ENCODE assay signal across 20 mouse cellular contexts in genomic region chr6:91965060-91965459, GRCm38 (mm10). TPM values are rescaled to one million over a fixed set of nuclear protein-coding genes. Genes with fewer than 3 reads are reported as not detected.
"Had no signal": no experiment of that assay in that cellular context is flagged by ENCODE, and none has a peak within 500 bp of the region (broad histone marks: within the 10 kb centered on the region; RNA-seq: fewer than 3 reads in every experiment).

No protein-coding gene starts in this region.

- H3K4me3 ChIP-seq: liver, embryonic 15.5 days; lung, embryonic 15.5 days; megakaryocyte, embryonic 14.5 days; midbrain, embryonic 13.5 days; midbrain, embryonic 15.5 days; neural tube, embryonic 13.5 days; neural tube, embryonic 15.5 days had no signal

- H3K36me3 ChIP-seq: liver, embryonic 15.5 days; lung, embryonic 15.5 days; midbrain, embryonic 13.5 days; midbrain, embryonic 15.5 days; neural tube, embryonic 13.5 days; neural tube, embryonic 15.5 days had no signal

- H3K4me2 ChIP-seq: liver, embryonic 15.5 days; lung, embryonic 15.5 days; midbrain, embryonic 11.5 days; midbrain, embryonic 13.5 days; midbrain, embryonic 15.5 days; neural tube, embryonic 13.5 days; neural tube, embryonic 15.5 days had no signal

- H3K27me3 ChIP-seq: liver, embryonic 15.5 days; lung, embryonic 15.5 days; midbrain, embryonic 13.5 days; midbrain, embryonic 15.5 days; neural tube, embryonic 13.5 days; neural tube, embryonic 15.5 days had no signal

- DNase-seq: liver, postnatal 0 days; lung, adult 2 months; lung, postnatal 14 days; lung, postnatal 36 days; right cerebral cortex, postnatal 25 days; right cerebral cortex, postnatal 4 days; spleen, adult 18-20 months; thymus, adult 18-20 months; thymus, postnatal 14 days; thymus, postnatal 36 days had no signal

RNA-seq across cellular contexts. Expression of gene Fgd5, which starts 13.6 kb away (rescaled TPM):
- total RNA-seq: monocyte, adult 5-6 weeks had no signal
- polyA plus RNA-seq: macrophage had no signal
